Mouse (Mus musculus): Measurements from ENCODE around the gene Vwa3b. TPM values are rescaled to one million over a fixed set of nuclear protein-coding genes. Genes with fewer than 3 reads are reported as not detected.

Gene Vwa3b
- polyA plus RNA-seq, 1 experiment from 2014 or later = not detected

DNA sequence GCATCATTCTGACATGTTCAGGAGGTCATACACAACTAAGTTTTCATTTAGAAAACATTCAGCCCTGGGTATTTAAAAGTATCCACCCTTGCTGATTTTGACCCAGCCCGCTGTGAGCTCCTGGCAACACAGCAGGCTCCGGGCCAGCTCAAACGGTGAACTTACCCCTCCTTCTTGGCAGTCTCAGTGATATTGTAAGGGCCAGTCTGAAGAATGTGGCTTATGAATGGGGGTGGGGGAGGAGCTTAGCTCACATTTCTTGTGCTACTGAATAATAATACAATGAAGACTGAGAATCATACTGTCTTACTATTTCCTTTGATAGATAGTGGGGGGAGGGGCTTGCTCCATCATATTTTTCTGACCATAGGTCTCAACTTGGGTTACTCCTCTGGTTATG, 78.8 kb downstream of the Vwa3b start:
- H3K4me3 ChIP-seq (ENCODE audit: low read depth, low read length) = no peak overlapping the region
- H3K36me3 ChIP-seq (ENCODE audit: control insufficient read depth, insufficient read depth, low read length) = no peaks in the 10 kb centered on the region
- ATAC-seq (replicated peaks; ENCODE audit: insufficient number of reproducible peaks, low FRiP score, low TSS enrichment) = no peak
- H3K27me3 ChIP-seq (ENCODE audit: control insufficient read depth, insufficient read depth, low read length) = no peaks in the 10 kb centered on the region
- H3K27ac ChIP-seq (ENCODE audit: low read depth, low read length) = no peak overlapping the region
- 83% methylated on average over 3 of the region's 3 CpGs for WGBS (ENCODE audit: insufficient replicate concordance)
- no peak overlapping the region for H3K9ac ChIP-seq (ENCODE audit: low read depth, low read length)
- no peaks in the 10 kb centered on the region for H3K4me1 ChIP-seq (ENCODE audit: control insufficient read depth, insufficient read depth, low read length)
- H3K4me2 ChIP-seq = no peak overlapping the region
- H3K9me3 ChIP-seq (replicated peaks; ENCODE audit: control insufficient read depth, low read length) = no peaks in the 10 kb centered on the region

DNA sequence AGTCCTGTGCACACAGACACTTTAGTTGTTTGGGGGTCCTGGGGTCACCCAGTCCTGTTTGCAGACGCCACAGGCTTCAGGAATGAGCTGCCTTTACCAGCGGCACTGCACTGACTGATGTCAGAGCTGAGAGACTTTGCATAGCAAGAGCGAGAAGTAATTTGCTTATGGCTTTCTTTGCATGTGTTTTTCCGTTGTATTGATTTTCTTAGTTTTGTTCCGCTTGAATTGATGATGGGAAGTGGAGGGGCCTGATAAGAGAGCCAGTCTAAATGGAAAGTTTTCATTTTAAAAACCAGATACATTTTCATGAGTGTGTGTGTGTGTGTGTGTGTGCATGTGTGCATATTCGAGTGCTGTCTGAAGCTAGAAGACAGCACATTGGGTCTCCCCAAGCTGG, 87.4 kb downstream of the Vwa3b start:
- ATAC-seq (replicated peaks; ENCODE audit: insufficient number of reproducible peaks, low FRiP score, low TSS enrichment) = no peak
- Histone ChIP-seq H3K36me3 (ENCODE audit: control insufficient read depth, insufficient read depth, low read length) (no peaks in the 10 kb centered on the region), H3K9me3 (replicated peaks; ENCODE audit: control insufficient read depth, low read length) (no peaks in the 10 kb centered on the region), H3K4me1 (ENCODE audit: control insufficient read depth, insufficient read depth, low read length) (no peaks in the 10 kb centered on the region), H3K4me2 (no peak overlapping the region), H3K27me3 (ENCODE audit: control insufficient read depth, insufficient read depth, low read length) (no peaks in the 10 kb centered on the region), H3K4me3 (ENCODE audit: low read depth, low read length) (no peak overlapping the region), H3K27ac (ENCODE audit: low read depth, low read length) (no peak overlapping the region), H3K9ac (ENCODE audit: low read depth, low read length) (no peak overlapping the region)
- 71% methylated on average over 6 of the region's 6 CpGs for WGBS (ENCODE audit: insufficient replicate concordance)

GRCm38 (mm10) chr1:37115847-37116246, 89.5 kb downstream of the Vwa3b start:
- Histone ChIP-seq H3K27me3 (ENCODE audit: control insufficient read depth, insufficient read depth, low read length) (no peaks in the 10 kb centered on the region), H3K9me3 (replicated peaks; ENCODE audit: control insufficient read depth, low read length) (no peaks in the 10 kb centered on the region), H3K9ac (ENCODE audit: low read depth, low read length) (no peak overlapping the region), H3K27ac (ENCODE audit: low read depth, low read length) (no peak overlapping the region), H3K36me3 (ENCODE audit: control insufficient read depth, insufficient read depth, low read length) (no peaks in the 10 kb centered on the region), H3K4me3 (ENCODE audit: low read depth, low read length) (no peak overlapping the region), H3K4me2 (no peak overlapping the region), H3K4me1 (ENCODE audit: control insufficient read depth, insufficient read depth, low read length) (no peaks in the 10 kb centered on the region)
- no peak for ATAC-seq (replicated peaks; ENCODE audit: insufficient number of reproducible peaks, low FRiP score, low TSS enrichment)
- WGBS (ENCODE audit: insufficient replicate concordance) = 83% methylated on average over 5 of the region's 5 CpGs

DNA sequence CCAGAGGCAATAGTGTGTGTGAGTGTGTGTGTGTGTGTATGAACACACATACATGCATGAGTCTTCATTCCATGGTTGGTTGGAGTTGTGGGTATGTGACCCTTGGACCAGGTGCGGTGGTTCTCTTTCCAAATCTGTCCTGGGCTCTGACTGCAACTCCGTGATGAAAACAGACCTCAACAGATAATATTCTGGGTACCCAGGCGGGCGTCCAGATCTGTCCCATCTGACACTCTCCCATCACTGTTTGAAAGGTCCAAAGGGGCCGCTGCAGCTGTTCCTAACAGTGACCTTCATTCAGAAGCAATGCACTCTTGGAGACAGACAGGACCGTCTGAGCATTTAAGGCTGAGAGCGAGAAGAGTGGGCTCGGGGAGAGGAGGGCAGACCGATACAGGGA, 90.2 kb downstream of the Vwa3b start:
- no peaks in the 10 kb centered on the region for H3K4me1 ChIP-seq (ENCODE audit: control insufficient read depth, insufficient read depth, low read length)
- H3K9me3 ChIP-seq (replicated peaks; ENCODE audit: control insufficient read depth, low read length) = no peaks in the 10 kb centered on the region
- WGBS (ENCODE audit: insufficient replicate concordance) = 76% methylated on average over 9 of the region's 9 CpGs
- no peak overlapping the region for H3K27ac ChIP-seq (ENCODE audit: low read depth, low read length)
- no peak for ATAC-seq (replicated peaks; ENCODE audit: insufficient number of reproducible peaks, low FRiP score, low TSS enrichment)
- no peaks in the 10 kb centered on the region for H3K36me3 ChIP-seq (ENCODE audit: control insufficient read depth, insufficient read depth, low read length)
- H3K9ac ChIP-seq (ENCODE audit: low read depth, low read length) = no peak overlapping the region
- no peak overlapping the region for H3K4me3 ChIP-seq (ENCODE audit: low read depth, low read length)
- H3K4me2 ChIP-seq = no peak overlapping the region
- H3K27me3 ChIP-seq (ENCODE audit: control insufficient read depth, insufficient read depth, low read length) = no peaks in the 10 kb centered on the region

- H3K36me3 ChIP-seq (ENCODE audit: control insufficient read depth, insufficient read depth, low read length) = no peaks in the 10 kb centered on the region
- H3K9ac ChIP-seq (ENCODE audit: low read depth, low read length) = no peak overlapping the region
- no peaks in the 10 kb centered on the region for H3K9me3 ChIP-seq (replicated peaks; ENCODE audit: control insufficient read depth, low read length)
- no peaks in the 10 kb centered on the region for H3K27me3 ChIP-seq (ENCODE audit: control insufficient read depth, insufficient read depth, low read length)
- H3K4me3 ChIP-seq (ENCODE audit: low read depth, low read length) = no peak overlapping the region
- H3K4me2 ChIP-seq = no peak overlapping the region
- WGBS (ENCODE audit: insufficient replicate concordance) = 84% methylated on average over 5 of the region's 5 CpGs
- no peak for ATAC-seq (replicated peaks; ENCODE audit: insufficient number of reproducible peaks, low FRiP score, low TSS enrichment)
- H3K4me1 ChIP-seq (ENCODE audit: control insufficient read depth, insufficient read depth, low read length) = no peaks in the 10 kb centered on the region
- no peak overlapping the region for H3K27ac ChIP-seq (ENCODE audit: low read depth, low read length)
Observed at GRCm38 (mm10) chr1:37117964-37118363, 91.6 kb downstream of the Vwa3b start.

GRCm38 (mm10) chr1:37122306-37122705, 95.9 kb downstream of the Vwa3b start:
- H3K4me2 ChIP-seq = no peak overlapping the region
- H3K9ac ChIP-seq (ENCODE audit: low read depth, low read length) = no peak overlapping the region
- no peaks in the 10 kb centered on the region for H3K27me3 ChIP-seq (ENCODE audit: control insufficient read depth, insufficient read depth, low read length)
- no peak overlapping the region for H3K27ac ChIP-seq (ENCODE audit: low read depth, low read length)
- no peak overlapping the region for H3K4me3 ChIP-seq (ENCODE audit: low read depth, low read length)
- 40% methylated on average over 4 of the region's 4 CpGs for WGBS (ENCODE audit: insufficient replicate concordance)
- H3K36me3 ChIP-seq (ENCODE audit: control insufficient read depth, insufficient read depth, low read length) = no peaks in the 10 kb centered on the region
- no peaks in the 10 kb centered on the region for H3K9me3 ChIP-seq (replicated peaks; ENCODE audit: control insufficient read depth, low read length)
- no peaks in the 10 kb centered on the region for H3K4me1 ChIP-seq (ENCODE audit: control insufficient read depth, insufficient read depth, low read length)
- no peak for ATAC-seq (replicated peaks; ENCODE audit: insufficient number of reproducible peaks, low FRiP score, low TSS enrichment)

- H3K27me3 ChIP-seq (ENCODE audit: control insufficient read depth, insufficient read depth, low read length) = no peaks in the 10 kb centered on the region
Observed at GRCm38 (mm10) chr1:37122798-37123197, 96.4 kb downstream of the Vwa3b start.

GRCm38 (mm10) chr1:37124696-37125349, 98.4 kb downstream of the Vwa3b start:
- Histone ChIP-seq H3K27ac (ENCODE audit: low read depth, low read length) (no peak overlapping the region), H3K9ac (ENCODE audit: low read depth, low read length) (no peak overlapping the region), H3K4me1 (ENCODE audit: control insufficient read depth, insufficient read depth, low read length) (no peaks in the 10 kb centered on the region), H3K36me3 (ENCODE audit: control insufficient read depth, insufficient read depth, low read length) (no peaks in the 10 kb centered on the region), H3K9me3 (replicated peaks; ENCODE audit: control insufficient read depth, low read length) (no peaks in the 10 kb centered on the region), H3K4me3 (ENCODE audit: low read depth, low read length) (no peak overlapping the region), H3K27me3 (ENCODE audit: control insufficient read depth, insufficient read depth, low read length) (no peaks in the 10 kb centered on the region), H3K4me2 (no peak overlapping the region)
- ATAC-seq (replicated peaks; ENCODE audit: insufficient number of reproducible peaks, low FRiP score, low TSS enrichment) = no peak
- WGBS (ENCODE audit: insufficient replicate concordance) = 68% methylated on average over 12 of the region's 12 CpGs

More at GRCm38 (mm10) chr1:37122798-37123197, 96.4 kb downstream of the Vwa3b start:
- no peaks in the 10 kb centered on the region for H3K4me1 ChIP-seq (ENCODE audit: control insufficient read depth, insufficient read depth, low read length)
- H3K9ac ChIP-seq (ENCODE audit: low read depth, low read length) = no peak overlapping the region
- H3K4me2 ChIP-seq = no peak overlapping the region
- ATAC-seq (replicated peaks; ENCODE audit: insufficient number of reproducible peaks, low FRiP score, low TSS enrichment) = no peak
- no peak overlapping the region for H3K27ac ChIP-seq (ENCODE audit: low read depth, low read length)
- no peaks in the 10 kb centered on the region for H3K36me3 ChIP-seq (ENCODE audit: control insufficient read depth, insufficient read depth, low read length)
- H3K9me3 ChIP-seq (replicated peaks; ENCODE audit: control insufficient read depth, low read length) = no peaks in the 10 kb centered on the region
- H3K4me3 ChIP-seq (ENCODE audit: low read depth, low read length) = no peak overlapping the region
- 72% methylated on average over 3 of the region's 3 CpGs for WGBS (ENCODE audit: insufficient replicate concordance)

DNA sequence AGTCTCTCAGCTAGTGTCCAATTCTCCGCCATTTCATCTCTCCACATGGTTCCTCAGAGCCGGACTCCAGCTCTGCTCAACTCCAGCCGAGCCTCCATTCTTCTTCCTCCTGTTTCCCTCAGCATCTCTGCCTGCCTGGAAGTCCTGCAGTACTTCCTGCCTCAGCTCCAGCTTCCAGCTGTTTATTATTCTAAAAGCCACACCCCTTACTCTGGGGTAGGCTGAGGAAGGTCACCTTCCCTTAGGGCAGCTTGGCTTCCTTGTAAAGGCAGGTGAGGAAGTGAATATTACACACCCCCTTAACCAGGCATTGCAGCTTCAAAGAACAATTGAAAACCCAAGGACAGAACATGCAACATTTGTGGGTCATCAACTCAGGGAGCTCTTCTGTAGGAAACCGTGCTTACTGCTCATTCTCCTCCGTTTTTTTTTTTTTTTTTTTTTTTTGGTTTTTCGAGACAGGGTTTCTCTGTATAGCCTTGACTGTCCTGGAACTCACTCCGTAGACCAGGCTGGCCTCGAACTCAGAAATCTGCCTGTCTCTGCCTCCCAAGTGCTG, 103.7 kb downstream of the Vwa3b start:
- 72% methylated on average over 7 of the region's 8 CpGs for WGBS (ENCODE audit: insufficient replicate concordance)

More for the DNA sequence above, 103.7 kb downstream of the Vwa3b start:
- Histone ChIP-seq H3K9me3 (replicated peaks; ENCODE audit: control insufficient read depth, low read length) (no peaks in the 10 kb centered on the region), H3K4me2 (no peak overlapping the region), H3K4me3 (ENCODE audit: low read depth, low read length) (no peak overlapping the region), H3K27ac (ENCODE audit: low read depth, low read length) (no peak overlapping the region), H3K9ac (ENCODE audit: low read depth, low read length) (no peak overlapping the region), H3K36me3 (ENCODE audit: control insufficient read depth, insufficient read depth, low read length) (no peaks in the 10 kb centered on the region), H3K4me1 (ENCODE audit: control insufficient read depth, insufficient read depth, low read length) (no peaks in the 10 kb centered on the region), H3K27me3 (ENCODE audit: control insufficient read depth, insufficient read depth, low read length) (no peaks in the 10 kb centered on the region)
- ATAC-seq (replicated peaks; ENCODE audit: insufficient number of reproducible peaks, low FRiP score, low TSS enrichment) = no peak
